Mouse (Mus musculus) activated CD4-positive, CD25-positive, alpha-beta regulatory T cell (primary cell): ENCODE data around the gene Gm3147. TPM values are rescaled to one million over a fixed set of nuclear protein-coding genes. Genes with fewer than 3 reads are reported as not detected.

ENCODE experiments used
- polyA plus RNA-seq, 2 experiments: library from polyadenylated mRNA; unstranded; fragments of 100-300 nt; shearing (Covaris generic); gene quantifications; one replicate each; pipeline ENCODE4 v1.2.1; 2017

The Gm3147 gene
- under 1 TPM in 1 of 2 experiments, not detected in 1; 0.58 TPM for polyA plus RNA-seq

DNA sequence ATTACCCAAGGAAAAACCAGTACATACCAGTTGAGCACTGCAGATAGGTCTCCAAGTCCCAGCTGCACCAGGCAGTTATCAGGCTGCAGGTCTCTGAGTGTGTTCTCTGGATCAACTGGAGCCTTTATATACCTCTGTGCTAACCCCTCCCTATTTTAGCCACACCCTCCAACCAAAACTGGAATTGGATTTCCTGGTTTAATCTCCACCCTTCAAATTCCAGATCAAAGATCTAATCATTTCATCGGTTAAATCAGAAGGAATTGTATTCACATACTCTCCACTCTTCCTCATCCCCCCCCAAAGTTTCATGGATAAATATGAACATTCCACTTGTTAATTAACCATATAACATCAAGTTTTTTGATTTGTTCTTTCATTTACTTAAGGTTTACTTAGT, at the start of gene Gm3147:
Gm3147 (minus strand) TSS at position 101 of the 400 bp plus-strand sequence.

DNA sequence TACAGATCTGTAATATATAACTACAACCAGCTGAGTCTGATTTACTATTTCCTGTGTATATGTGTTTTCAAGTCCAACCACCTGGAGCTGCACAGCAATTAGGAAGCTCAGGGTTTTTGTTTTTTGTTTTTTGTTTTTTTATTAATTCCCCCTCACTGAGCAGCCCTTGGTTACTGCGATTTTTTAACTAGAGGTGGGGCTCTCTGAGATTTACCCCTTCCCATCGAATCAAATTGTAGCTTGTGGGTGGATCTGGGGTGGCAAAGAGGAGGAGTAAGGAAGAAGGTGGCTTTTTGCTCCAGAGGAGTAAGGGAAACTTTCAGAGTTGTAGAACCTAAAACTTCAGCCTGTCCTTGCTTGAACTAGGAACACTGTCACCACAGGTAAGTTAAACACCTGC, 31.9 kb upstream of the Gm3147 start, which contains the start of gene Gm6205:
Gm6205 (plus strand) TSS at position 301 of the 400 bp plus-strand sequence.

DNA sequence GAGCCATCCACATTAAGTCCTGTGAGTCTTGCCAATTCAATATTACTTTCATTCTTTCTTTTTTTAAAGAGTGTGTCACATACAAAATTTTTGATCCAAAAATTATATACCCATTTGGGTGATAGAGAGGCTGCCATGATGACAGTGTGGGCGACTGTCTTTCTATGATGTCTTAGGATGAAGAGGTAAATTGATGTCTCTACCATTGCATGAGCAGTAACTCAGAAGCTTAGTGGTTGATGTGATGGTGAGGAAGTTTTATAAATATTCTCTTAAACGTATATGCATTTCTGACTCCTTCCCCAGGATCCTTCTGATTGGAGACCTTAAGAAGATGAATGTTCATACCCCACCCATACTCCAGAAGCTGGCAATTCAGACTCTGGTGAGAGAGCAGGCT, 7.5 kb upstream of the Gm3147 start, which contains the start of gene Gm6509:
Gm6509 (plus strand) TSS at position 301 of the 400 bp plus-strand sequence.

Other genes starting within 250 kb of the Gm3147 start
- under 1 TPM in 1 of 2 experiments, not detected in 1; 0.23 TPM for gene Gm7682, start 170.6 kb downstream of the Gm3147 start, polyA plus RNA-seq
- 1 to 10 TPM in 1 of 2 experiments, not detected in 1; 1.3 TPM for gene Gm3139, start 90.1 kb downstream of the Gm3147 start, polyA plus RNA-seq
- under 1 TPM in 1 of 2 experiments, not detected in 1; 0.45 TPM for gene Gm6509, start 7.6 kb upstream of the Gm3147 start, polyA plus RNA-seq
- not detected for gene Gm6205, start 32.0 kb upstream of the Gm3147 start, polyA plus RNA-seq
- gene Gm3183, start 249.1 kb upstream of the Gm3147 start, polyA plus RNA-seq: under 1 TPM in 1 of 2 experiments, not detected in 1; 0.96 TPM